Mouse (Mus musculus) CH12.LX (cell line): ENCODE measurements around the gene Gfra4.

Source experiments
- CHD2 ChIP-seq: IDR thresholded peaks from 2 replicates; pipeline ENCODE4 v1.6.1; 2011; ENCODE audit warnings: low read length, improper control_type of control experiment
- CTCF ChIP-seq, 2 experiments: IDR thresholded peaks in 1 of 2; conservative IDR thresholded peaks in 1 of 2; 2 replicates each; pipeline ENCODE4 v1.5.1; 2011 to 2012; ENCODE audit warnings: low read depth in 2 of 2, low read length in 2 of 2, improper control_type of control experiment in 1 of 2, inconsistent platforms in 1 of 2, mild to moderate bottlenecking in 1 of 2, moderate library complexity in 1 of 2
- EP300 ChIP-seq: IDR thresholded peaks from 2 replicates; pipeline ENCODE4 v1.6.1; 2011; ENCODE audit warnings: low read length, improper control_type of control experiment
- IRF4 ChIP-seq: IDR thresholded peaks from 2 replicates; pipeline ENCODE4 v1.6.1; 2014; ENCODE audit warnings: low read depth, mild to moderate bottlenecking, inconsistent platforms, low read length, improper control_type of control experiment
- JUND ChIP-seq: conservative IDR thresholded peaks from 2 replicates; pipeline ENCODE4 v1.6.1; 2011; ENCODE audit warnings: low read depth, low read length, improper control_type of control experiment
- MEF2A ChIP-seq: IDR thresholded peaks from 2 replicates; pipeline ENCODE4 v1.6.1; 2014; ENCODE audit warnings: low read depth, mild to moderate bottlenecking, inconsistent platforms, low read length, improper control_type of control experiment, borderline replicate concordance
- NRF1 ChIP-seq: IDR thresholded peaks from 2 replicates; pipeline ENCODE4 v1.6.1; 2014; ENCODE audit warnings: low read depth, mild to moderate bottlenecking, inconsistent platforms, low read length, improper control_type of control experiment, moderate library complexity
- POLR2A ChIP-seq: IDR thresholded peaks from 2 replicates; pipeline ENCODE4 v1.6.1; 2011; ENCODE audit warnings: low read depth, mild to moderate bottlenecking, improper control_type of control experiment, low read length
- POLR2AphosphoS2 ChIP-seq: IDR thresholded peaks from 2 replicates; pipeline ENCODE4 v1.6.1; 2011; ENCODE audit warnings: low read depth, low read length, improper control_type of control experiment
- SMC3 ChIP-seq: IDR thresholded peaks from 2 replicates; pipeline ENCODE4 v1.6.1; 2011; ENCODE audit warnings: low read depth, low read length, improper control_type of control experiment
- TBP ChIP-seq: conservative IDR thresholded peaks from 2 replicates; pipeline ENCODE4 v1.6.1; 2011; ENCODE audit warnings: low read depth, low read length, improper control_type of control experiment
- USF1 ChIP-seq: IDR thresholded peaks from 2 replicates; pipeline ENCODE4 v1.6.1; 2014; ENCODE audit warnings: low read depth, mild to moderate bottlenecking, inconsistent platforms, low read length, improper control_type of control experiment

DNA sequence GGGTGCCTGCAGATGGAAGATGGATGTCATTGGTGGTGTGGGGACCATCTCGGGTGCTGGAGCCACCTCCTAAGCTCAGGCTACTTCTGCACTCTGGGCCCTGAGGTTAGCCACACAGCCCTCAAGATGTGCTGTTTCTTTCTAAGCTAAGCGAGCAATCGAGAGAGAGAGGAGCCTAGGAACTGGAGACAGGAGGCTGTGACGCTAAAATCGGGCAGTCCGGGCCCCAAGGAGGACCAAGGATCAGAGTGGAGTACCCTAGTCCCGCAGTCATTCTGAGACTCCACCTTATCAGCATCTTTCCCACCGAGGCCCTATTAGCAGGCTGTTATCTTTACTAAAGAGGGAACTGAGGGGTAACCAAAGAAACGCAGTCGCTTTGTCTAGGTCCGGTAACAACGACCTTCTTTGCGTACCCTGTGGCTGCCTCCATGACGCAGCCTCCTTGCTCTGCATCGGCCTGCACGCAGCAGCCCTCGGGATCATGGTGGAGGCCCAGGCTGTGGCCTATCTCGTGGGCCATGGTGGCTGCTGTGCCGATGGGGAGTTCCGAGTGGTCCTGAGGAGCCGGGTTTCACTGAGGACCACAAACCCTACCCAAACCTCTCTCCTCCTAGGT is 11.9 kb upstream of the Gfra4 start:
- TF ChIP-seq EP300 (no peak), MEF2A (no peak), CHD2 (no peak), POLR2AphosphoS2 (no peak), JUND (no peak), SMC3 (no peak), CTCF (conservative IDR thresholded peaks at IDR 0.05 in 1 of 2, IDR thresholded peaks at IDR 0.05 in 1 of 2; ENCODE audit: low read depth in 2 of 2, low read length in 2 of 2) (no peak), IRF4 (no peak), TBP (no peak), USF1 (no peak), POLR2A (no peak), NRF1 (no peak)
